Mouse (Mus musculus) neural tube, embryonic 13.5 days (tissue): ENCODE measurements around the gene Cwc22. TPM values are rescaled to one million over a fixed set of nuclear protein-coding genes. Genes with fewer than 3 reads are reported as not detected.

ENCODE experiments used
- ATAC-seq: fragments of 200-750 bp; cut with Nextera tagmentation; 2 replicates; pipeline ENCODE4 v1.8.0; 2017; ENCODE audit warnings: low read depth, mild to moderate bottlenecking, moderate TSS enrichment, moderate library complexity
- H3K27ac ChIP-seq: fragments of 300-500 bp; sonication (generic); replicated peaks from 2 replicates; pipeline ENCODE4 v1.5.1; 2015; ENCODE audit warnings: moderate library complexity, mild to moderate bottlenecking, inconsistent platforms
- H3K27me3 ChIP-seq: fragments of 300-500 bp; sonication (generic); 2 replicates; pipeline ENCODE4 v1.6.1; 2015; ENCODE audit warnings: mild to moderate bottlenecking, inconsistent platforms
- H3K36me3 ChIP-seq: fragments of 300-500 bp; sonication (generic); 2 replicates; pipeline ENCODE4 v1.6.1; 2015; ENCODE audit warnings: mild to moderate bottlenecking, inconsistent platforms
- H3K4me1 ChIP-seq: fragments of 300-500 bp; sonication (generic); replicated peaks from 2 replicates; pipeline ENCODE4 v1.6.1; 2015; ENCODE audit warnings: inconsistent platforms
- H3K4me2 ChIP-seq: fragments of 300-500 bp; sonication (generic); 2 replicates; pipeline ENCODE4 v1.6.1; 2015; ENCODE audit warnings: inconsistent platforms, mild to moderate bottlenecking, moderate library complexity
- H3K4me3 ChIP-seq: fragments of 300-500 bp; sonication (generic); 2 replicates; pipeline ENCODE4 v1.5.1; 2015; ENCODE audit warnings: mild to moderate bottlenecking, inconsistent platforms
- H3K9ac ChIP-seq: fragments of 300-500 bp; sonication (generic); 2 replicates; pipeline ENCODE4 v1.6.1; 2015; ENCODE audit warnings: moderate library complexity, mild to moderate bottlenecking, inconsistent platforms
- H3K9me3 ChIP-seq: fragments of 300-500 bp; sonication (generic); 2 replicates; pipeline ENCODE4 v1.6.1; 2016; ENCODE audit warnings: inconsistent platforms
- WGBS: fragments of 180-500 bp; shearing (Covaris S2); methylation state at CpG from one replicate; pipeline ENCODE4 v1.1.7; 2015; 5-methylcytosine and 5-hydroxymethylcytosine counted together
- polyA plus RNA-seq: library from polyadenylated mRNA; unstranded; fragments of >200 nt; fragmentation: Nextera tagmentation; extraction: Ambion mirVana; gene quantifications from 2 replicates; pipeline ENCODE4 v1.2.1, GENCODE M21; 2015

Cwc22 gene
- polyA plus RNA-seq, 1 experiment from 2014 or later: 20.0 TPM

DNA sequence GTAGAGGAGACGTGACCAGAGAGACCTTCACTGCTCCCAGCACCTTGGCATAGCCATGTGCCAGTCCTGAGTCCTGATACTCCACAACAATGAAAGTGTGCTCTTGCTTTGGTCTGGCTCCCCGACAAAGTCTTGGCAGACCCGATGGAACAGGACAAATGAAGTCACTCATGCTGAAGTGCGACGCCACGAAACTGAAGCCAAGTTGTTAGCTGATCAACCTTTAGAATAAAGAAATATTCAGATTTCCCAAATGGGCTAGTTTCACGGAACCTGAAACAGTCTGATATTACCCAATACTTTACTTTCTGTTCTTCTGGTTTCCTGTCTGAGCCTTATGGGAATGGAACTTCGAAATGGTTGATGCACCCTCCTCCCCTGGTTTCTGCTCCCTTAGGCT is 32.9 kb upstream of the Cwc22 start:
- H3K4me1 ChIP-seq: no peaks in the 10 kb centered on the region
- no peak overlapping the region for H3K4me3 ChIP-seq
- no peak overlapping the region for H3K9ac ChIP-seq
- WGBS: 91% methylated on average over 8 of the region's 8 CpGs
- no peak for ATAC-seq
- H3K27ac ChIP-seq: no peak overlapping the region
- H3K36me3 ChIP-seq: no peaks in the 10 kb centered on the region
- peaks cover 5% of the 10 kb centered on the region; the same call in 1 of the 2 replicates for H3K9me3 ChIP-seq
- H3K27me3 ChIP-seq: no peaks in the 10 kb centered on the region
- no peak overlapping the region for H3K4me2 ChIP-seq

DNA sequence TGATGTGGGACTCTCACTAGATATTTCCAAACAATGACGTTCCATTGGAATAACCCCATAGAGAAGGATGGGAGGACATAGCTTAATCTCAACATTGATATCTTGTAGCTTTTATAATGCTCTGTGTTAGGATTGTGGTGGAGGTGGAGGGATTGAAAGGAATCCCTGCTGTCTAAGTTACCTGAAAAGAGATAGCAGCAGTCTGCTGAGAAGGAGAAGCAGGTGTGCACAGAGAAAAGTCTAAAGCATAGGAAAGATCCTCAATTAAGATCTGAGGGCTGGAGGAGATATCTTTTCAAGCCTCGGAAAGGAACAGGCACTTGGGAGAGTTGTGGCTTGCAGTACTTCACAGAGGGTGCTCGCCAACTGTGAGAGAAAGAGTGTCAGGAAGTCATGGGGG is 32.1 kb upstream of the Cwc22 start:
- Histone ChIP-seq H3K9ac (no peak overlapping the region), H3K27ac (no peak overlapping the region), H3K4me2 (no peak overlapping the region), H3K9me3 (peaks cover 5% of the 10 kb centered on the region; the same call in 1 of the 2 replicates), H3K36me3 (no peaks in the 10 kb centered on the region), H3K4me1 (no peaks in the 10 kb centered on the region), H3K27me3 (no peaks in the 10 kb centered on the region), H3K4me3 (no peak overlapping the region)
- ATAC-seq: no peak
- WGBS: 91% methylated on average over 3 of the region's 3 CpGs

DNA sequence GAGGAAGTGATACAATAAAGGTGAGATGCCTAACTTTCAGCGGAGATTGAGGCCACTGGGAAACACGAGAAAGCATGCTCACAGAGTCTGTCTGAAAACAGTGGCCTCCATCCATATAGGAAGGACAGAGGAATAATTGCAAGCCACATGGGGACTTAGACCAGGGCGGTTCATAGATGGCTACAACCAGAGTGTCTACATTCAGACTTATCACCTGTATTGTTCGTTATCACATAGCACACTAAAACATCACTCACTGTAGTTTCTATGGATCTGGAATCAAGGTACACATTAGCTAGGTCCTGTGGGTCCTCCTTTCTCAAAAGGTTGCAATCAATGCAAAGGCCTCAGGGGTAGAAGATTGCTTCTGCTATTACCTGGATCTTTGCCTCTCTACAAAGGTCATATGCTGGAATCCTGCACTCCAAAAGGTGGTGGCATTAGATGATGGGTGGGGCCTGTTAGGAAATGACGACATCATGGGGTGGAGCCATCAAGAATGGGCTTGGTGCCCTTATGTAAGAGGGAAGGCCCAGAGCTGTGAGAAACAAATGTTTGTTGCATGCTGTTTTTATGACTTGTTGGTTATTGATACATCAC is 30.2 kb upstream of the Cwc22 start:
- Histone ChIP-seq H3K36me3 (no peaks in the 10 kb centered on the region), H3K9me3 (no peaks in the 10 kb centered on the region), H3K4me2 (no peak overlapping the region), H3K27ac (no peak overlapping the region), H3K4me1 (no peaks in the 10 kb centered on the region), H3K27me3 (no peaks in the 10 kb centered on the region), H3K9ac (no peak overlapping the region), H3K4me3 (no peak overlapping the region)
- ATAC-seq: no peak
- 89% methylated on average over 5 of the region's 5 CpGs for WGBS

DNA sequence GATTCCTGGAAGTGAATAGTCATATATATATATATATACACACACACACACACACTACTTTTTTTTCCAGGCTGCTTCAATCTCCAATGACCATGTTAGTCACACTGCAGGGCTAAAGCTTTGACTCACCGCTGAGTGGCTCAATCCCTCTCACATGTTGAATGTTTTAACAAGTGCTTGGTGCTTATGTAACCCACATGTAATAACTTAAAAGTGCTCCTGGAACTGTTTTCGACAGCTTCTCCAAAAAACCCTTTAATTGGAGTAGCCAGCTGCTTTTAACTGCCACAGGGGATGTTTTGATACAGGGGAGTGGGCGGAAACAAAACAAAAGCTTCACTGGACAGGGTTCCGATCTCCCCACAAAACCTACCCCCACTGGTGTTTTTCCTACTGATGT is 29.4 kb upstream of the Cwc22 start:
- H3K27ac ChIP-seq: no peak overlapping the region
- ATAC-seq: no peak
- H3K4me1 ChIP-seq: no peaks in the 10 kb centered on the region
- no peak overlapping the region for H3K4me2 ChIP-seq
- no peak overlapping the region for H3K9ac ChIP-seq
- H3K4me3 ChIP-seq: no peak overlapping the region
- H3K9me3 ChIP-seq: no peaks in the 10 kb centered on the region
- WGBS: 77% methylated on average over 4 of the region's 4 CpGs
- H3K36me3 ChIP-seq: no peaks in the 10 kb centered on the region
- H3K27me3 ChIP-seq: no peaks in the 10 kb centered on the region

DNA sequence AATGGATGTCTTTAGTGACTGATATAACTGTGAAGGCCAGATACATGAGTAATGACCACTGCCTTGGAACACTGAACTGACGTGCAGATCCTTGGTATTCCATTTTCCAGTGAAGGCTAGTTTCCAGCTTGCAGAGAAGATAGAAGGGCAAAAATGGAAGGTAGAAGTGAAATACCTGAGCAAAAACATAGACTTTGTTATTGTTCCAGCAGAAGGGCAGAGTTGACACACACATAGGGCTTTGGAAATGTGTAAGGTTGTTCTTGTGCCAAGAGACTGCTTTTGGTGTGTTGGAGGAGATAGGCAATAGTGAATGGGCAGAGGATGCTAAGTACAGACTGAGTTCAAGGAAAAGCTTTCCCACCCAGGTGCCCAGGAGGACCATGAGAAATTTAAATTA is 28.8 kb upstream of the Cwc22 start:
- no peak overlapping the region for H3K9ac ChIP-seq
- no peaks in the 10 kb centered on the region for H3K4me1 ChIP-seq
- ATAC-seq: no peak
- WGBS: 85% methylated on average over 1 of the region's 1 CpGs
- no peaks in the 10 kb centered on the region for H3K9me3 ChIP-seq
- no peak overlapping the region for H3K4me2 ChIP-seq
- no peak overlapping the region for H3K27ac ChIP-seq
- H3K4me3 ChIP-seq: no peak overlapping the region
- no peaks in the 10 kb centered on the region for H3K36me3 ChIP-seq
- no peaks in the 10 kb centered on the region for H3K27me3 ChIP-seq

DNA sequence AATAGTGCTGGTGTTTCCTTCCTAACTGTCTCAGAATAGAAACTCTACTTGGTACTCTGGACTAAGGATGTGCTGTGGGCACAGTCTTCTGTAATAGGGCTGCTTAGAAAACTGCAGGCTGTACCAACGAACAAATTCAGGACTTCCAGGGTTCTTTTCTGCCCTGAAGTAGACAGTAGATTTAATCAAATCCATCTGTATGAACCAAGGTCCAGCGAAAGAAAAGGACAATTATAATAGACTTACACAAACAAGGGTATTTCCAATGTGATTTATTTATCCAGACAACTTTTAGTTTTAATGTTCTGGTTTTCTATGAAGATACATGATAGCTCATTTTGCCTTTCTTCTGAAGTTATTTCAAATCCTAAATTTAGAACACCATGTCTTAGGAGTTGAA is 28.2 kb upstream of the Cwc22 start:
- no peak overlapping the region for H3K4me2 ChIP-seq
- H3K27ac ChIP-seq: no peak overlapping the region
- H3K4me1 ChIP-seq: no peaks in the 10 kb centered on the region
- no peak overlapping the region for H3K4me3 ChIP-seq
- H3K36me3 ChIP-seq: no peaks in the 10 kb centered on the region
- WGBS: 79% methylated on average over 2 of the region's 2 CpGs
- no peak overlapping the region for H3K9ac ChIP-seq
- no peak for ATAC-seq
- no peaks in the 10 kb centered on the region for H3K27me3 ChIP-seq
- H3K9me3 ChIP-seq: no peaks in the 10 kb centered on the region

DNA sequence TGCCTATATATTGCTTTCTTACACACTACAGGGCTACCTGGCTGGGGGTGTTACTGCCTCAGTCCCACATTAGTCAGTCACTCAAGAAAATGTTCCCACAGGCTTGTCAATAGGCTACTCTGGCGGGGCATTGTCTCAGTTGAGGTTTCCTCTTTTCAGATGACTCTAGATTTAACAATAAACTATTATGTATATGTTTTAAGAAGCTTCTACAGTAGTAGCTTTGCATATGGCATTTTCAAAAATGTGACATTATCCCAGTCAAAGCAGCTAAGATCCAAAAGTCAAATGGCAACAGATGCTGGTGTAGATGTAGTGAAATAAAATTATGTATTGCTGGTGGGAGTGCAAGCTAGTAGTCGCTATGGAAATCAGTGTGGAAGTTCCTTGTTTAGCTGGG is 27.1 kb upstream of the Cwc22 start:
- Histone ChIP-seq H3K4me2 (no peak overlapping the region), H3K27me3 (no peaks in the 10 kb centered on the region), H3K27ac (no peak overlapping the region), H3K4me1 (no peaks in the 10 kb centered on the region), H3K9me3 (no peaks in the 10 kb centered on the region), H3K4me3 (no peak overlapping the region), H3K9ac (no peak overlapping the region), H3K36me3 (no peaks in the 10 kb centered on the region)
- ATAC-seq: no peak
- WGBS: 76% methylated on average over 2 of the region's 2 CpGs

DNA sequence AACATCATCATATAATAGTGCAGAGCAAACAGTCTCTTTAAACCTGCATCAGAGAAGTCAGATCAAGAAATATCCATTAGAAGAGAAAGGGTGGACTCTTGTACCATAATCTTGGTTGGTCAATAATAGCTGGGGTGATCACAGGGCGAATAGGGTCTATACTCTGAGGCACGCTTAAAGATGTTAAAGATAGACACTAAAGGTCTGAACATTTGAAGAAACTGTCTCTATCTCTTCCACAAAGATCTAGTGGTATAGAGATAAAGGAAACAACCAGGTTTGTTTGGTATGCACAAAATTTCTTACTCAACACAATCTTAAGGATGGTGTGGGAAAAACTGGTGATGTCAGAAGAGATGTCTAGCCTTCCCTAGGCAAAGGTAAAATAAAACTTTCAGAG is 26.4 kb upstream of the Cwc22 start:
- no peaks in the 10 kb centered on the region for H3K4me1 ChIP-seq
- no peaks in the 10 kb centered on the region for H3K27me3 ChIP-seq
- ATAC-seq: no peak
- H3K27ac ChIP-seq: no peak overlapping the region
- H3K9me3 ChIP-seq: no peaks in the 10 kb centered on the region
- no peak overlapping the region for H3K9ac ChIP-seq
- 90% methylated on average over 2 of the region's 2 CpGs for WGBS
- H3K4me2 ChIP-seq: no peak overlapping the region
- H3K4me3 ChIP-seq: no peak overlapping the region
- no peaks in the 10 kb centered on the region for H3K36me3 ChIP-seq

DNA sequence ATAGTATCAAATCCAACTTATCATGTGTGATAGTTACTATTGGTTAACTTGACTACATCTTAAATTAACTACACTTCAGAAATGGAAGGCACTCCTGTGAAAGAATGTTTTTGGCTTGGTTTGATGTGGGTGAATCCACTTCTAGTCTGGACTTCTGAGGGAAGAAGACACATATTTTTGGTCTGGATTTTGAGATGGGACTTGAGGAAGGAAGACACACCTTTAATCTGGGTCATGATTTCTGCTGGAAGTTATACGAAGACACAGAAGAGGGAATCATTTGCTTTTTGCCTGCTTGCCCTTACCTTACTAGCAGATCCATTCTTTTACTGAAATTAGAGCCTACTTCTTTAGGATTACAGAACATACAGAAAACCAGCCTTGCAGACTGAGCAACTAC is 25.7 kb upstream of the Cwc22 start:
- Histone ChIP-seq H3K27me3 (no peaks in the 10 kb centered on the region), H3K4me2 (no peak overlapping the region), H3K9ac (no peak overlapping the region), H3K27ac (no peak overlapping the region), H3K9me3 (no peaks in the 10 kb centered on the region), H3K4me1 (no peaks in the 10 kb centered on the region), H3K36me3 (no peaks in the 10 kb centered on the region), H3K4me3 (no peak overlapping the region)
- no peak for ATAC-seq
- 89% methylated on average over 1 of the region's 1 CpGs for WGBS

DNA sequence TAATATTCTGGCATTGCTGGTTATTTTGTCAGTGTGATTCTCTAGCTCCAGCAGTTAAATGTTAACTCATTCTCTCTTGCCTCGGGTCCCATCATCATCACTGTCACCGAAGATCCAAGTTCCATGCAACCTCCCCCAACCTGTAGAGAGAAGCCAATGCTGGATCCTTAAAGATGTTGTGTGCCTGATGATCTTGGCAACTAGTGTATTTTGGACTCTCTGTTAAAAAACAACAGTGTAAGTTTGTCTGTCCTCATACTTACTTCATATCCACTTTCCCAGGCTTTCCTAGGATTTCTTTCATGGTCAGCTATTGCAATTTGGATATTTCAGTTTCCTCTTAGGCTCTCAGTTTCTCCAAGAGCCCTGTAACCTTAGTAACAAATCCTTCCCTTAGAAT is 25.2 kb upstream of the Cwc22 start:
- Histone ChIP-seq H3K9ac (no peak overlapping the region), H3K9me3 (no peaks in the 10 kb centered on the region), H3K4me2 (no peak overlapping the region), H3K4me3 (no peak overlapping the region), H3K4me1 (no peaks in the 10 kb centered on the region), H3K36me3 (no peaks in the 10 kb centered on the region), H3K27ac (no peak overlapping the region), H3K27me3 (no peaks in the 10 kb centered on the region)
- WGBS: 87% methylated on average over 2 of the region's 2 CpGs
- ATAC-seq: no peak

DNA sequence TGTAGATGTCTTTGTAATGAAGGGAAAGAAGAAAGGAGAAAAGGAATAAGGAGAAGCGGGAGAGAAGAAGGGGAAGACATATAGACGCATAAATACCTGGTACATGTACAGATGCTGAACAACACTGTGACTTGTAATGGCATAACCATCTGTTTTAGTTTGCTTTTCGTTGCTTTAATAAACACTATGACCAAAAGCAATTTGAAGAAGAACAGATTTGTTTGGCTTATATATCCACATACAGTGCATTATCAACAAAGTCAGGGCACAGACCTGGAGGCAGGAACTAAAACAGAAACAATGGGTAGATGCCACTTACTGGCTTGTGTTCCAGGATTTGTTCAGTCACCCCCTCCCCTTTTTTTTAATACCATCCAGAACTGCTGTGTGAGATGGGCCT is 24.4 kb upstream of the Cwc22 start:
- Histone ChIP-seq H3K9ac (no peak overlapping the region), H3K4me1 (no peaks in the 10 kb centered on the region), H3K9me3 (no peaks in the 10 kb centered on the region), H3K4me3 (no peak overlapping the region), H3K27me3 (no peaks in the 10 kb centered on the region), H3K4me2 (no peak overlapping the region), H3K27ac (no peak overlapping the region), H3K36me3 (no peaks in the 10 kb centered on the region)
- 81% methylated on average over 3 of the region's 3 CpGs for WGBS
- ATAC-seq: no peak

DNA sequence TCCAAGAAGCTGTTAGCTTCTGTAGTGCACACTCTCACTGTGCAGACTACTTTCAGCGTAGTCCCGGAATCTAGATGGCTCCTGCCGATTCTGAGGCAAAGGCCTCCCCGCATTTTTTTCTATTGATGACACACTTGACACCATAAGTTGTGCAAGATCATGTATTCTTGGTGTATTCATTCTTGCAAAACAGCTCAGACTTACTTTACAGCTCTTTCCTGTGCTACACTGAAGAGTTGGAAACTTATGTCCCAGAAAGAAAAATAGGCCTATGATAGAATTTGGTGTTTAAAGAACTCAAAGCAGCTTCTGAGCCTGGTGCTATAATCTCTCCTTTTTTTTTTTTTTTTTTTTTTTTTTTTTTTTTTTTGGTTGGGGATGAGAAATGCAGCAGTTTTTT is 23.8 kb upstream of the Cwc22 start:
- Histone ChIP-seq H3K4me1 (no peaks in the 10 kb centered on the region), H3K36me3 (no peaks in the 10 kb centered on the region), H3K4me3 (no peak overlapping the region), H3K9me3 (no peaks in the 10 kb centered on the region), H3K27me3 (no peaks in the 10 kb centered on the region), H3K27ac (no peak overlapping the region), H3K9ac (no peak overlapping the region), H3K4me2 (no peak overlapping the region)
- no peak for ATAC-seq
- 96% methylated on average over 4 of the region's 4 CpGs for WGBS

DNA sequence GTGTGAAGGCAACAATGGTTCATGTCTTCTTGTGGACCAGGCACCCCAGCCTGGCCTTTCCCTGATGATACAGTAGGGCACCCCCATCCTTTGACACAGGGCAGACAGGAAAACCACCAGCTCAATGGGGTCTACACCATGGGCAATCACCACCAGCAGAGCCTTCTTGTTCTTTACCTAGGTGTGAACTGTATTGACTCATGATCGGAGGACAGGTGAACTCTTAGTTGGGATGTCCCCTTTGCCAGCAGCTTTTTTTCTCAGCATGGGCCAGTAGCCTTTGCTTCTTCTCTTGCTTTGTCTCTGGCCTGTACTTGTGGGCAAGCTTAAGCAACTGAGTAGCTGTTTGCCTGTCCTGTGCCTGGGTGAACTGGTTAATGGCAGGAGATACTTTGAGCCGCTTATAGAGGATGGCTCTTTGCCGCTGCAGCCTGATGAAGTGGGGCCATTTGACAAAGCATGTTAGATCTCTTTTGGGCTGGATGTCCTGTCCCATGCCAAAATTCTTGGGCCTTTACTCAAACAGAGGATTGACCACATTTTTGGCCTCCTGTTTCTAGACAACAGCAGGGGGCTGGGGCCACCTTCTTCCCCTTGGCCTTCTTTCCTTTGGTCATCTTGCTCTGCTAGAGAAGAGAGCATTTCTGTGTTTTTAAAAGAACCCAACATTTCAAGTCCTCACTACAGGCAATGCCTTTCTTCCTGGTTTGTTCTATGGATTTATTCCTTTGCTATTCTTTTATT is 16.4 kb upstream of the Cwc22 start:
- no peaks in the 10 kb centered on the region for H3K36me3 ChIP-seq
- ATAC-seq: no peak
- no peak overlapping the region for H3K4me2 ChIP-seq
- H3K4me1 ChIP-seq: no peaks in the 10 kb centered on the region
- 93% methylated on average over 3 of the region's 3 CpGs for WGBS
- H3K4me3 ChIP-seq: no peak overlapping the region
- H3K27ac ChIP-seq: no peak overlapping the region
- H3K9me3 ChIP-seq: no peaks in the 10 kb centered on the region
- H3K9ac ChIP-seq: no peak overlapping the region
- H3K27me3 ChIP-seq: no peaks in the 10 kb centered on the region
